ENCODE assay signal across 1 mouse cellular context in genomic region chr6:65583029-65583428, GRCm38 (mm10).
A peak's percentile ranks its signal among the peaks of the same experiment; 100 is the strongest.
TF ChIP-seq lines count a peak whose summit lies in the region.

No protein-coding gene starts in this region.

TF ChIP-seq in MEL, 35 proteins besides CTCF, POLR2A, EP300 and RAD21 (continued from another document):
- TF ChIP-seq KAT2A (conservative IDR thresholded peaks at IDR 0.05; ENCODE audit: low read depth, low read length), result no peak
- no peak for TF ChIP-seq MYC (IDR thresholded peaks at IDR 0.05; ENCODE audit: low read depth, low read length)
- TF ChIP-seq ZKSCAN1 (IDR thresholded peaks at IDR 0.05; ENCODE audit: low read depth, low read length), result no peak
- TF ChIP-seq POLR2AphosphoS5 (IDR thresholded peaks at IDR 0.05; ENCODE audit: borderline replicate concordance, low read depth, low read length), result no peak
- TF ChIP-seq RCOR1 (IDR thresholded peaks at IDR 0.05; ENCODE audit: low read depth, low read length), result peak; percentile 98
- TF ChIP-seq GATA1 (IDR thresholded peaks at IDR 0.05; ENCODE audit: low read depth, low read length), result peak; percentile 99
